Mouse (Mus musculus) neural tube, embryonic 14.5 days (tissue): ENCODE measurements at regions not wholly inside any gene's neighbourhood (a gene's known extent, or its start where the extent isn't known, plus 50 kb on each side); places are given as distances from the start of the nearest gene placed in this dataset.

Experiments used
- ATAC-seq: fragments of 200-750 bp; cut with Nextera tagmentation; 2 replicates; pipeline ENCODE4 v1.8.0; 2017; ENCODE audit warnings: low read depth, mild to moderate bottlenecking, moderate TSS enrichment, moderate library complexity
- H3K27ac ChIP-seq: fragments of 300-500 bp; sonication (generic); 2 replicates; pipeline ENCODE4 v1.5.1; 2014; ENCODE audit warnings: low read depth, mild to moderate bottlenecking, control low read depth, low read length, moderate library complexity, mixed read lengths
- H3K27me3 ChIP-seq: fragments of 300-500 bp; sonication (generic); 2 replicates; pipeline ENCODE4 v1.6.1; 2014; ENCODE audit warnings: low read length; ENCODE audit not compliant: control insufficient read depth, insufficient read depth
- H3K36me3 ChIP-seq: fragments of 300-500 bp; sonication (generic); 2 replicates; pipeline ENCODE4 v1.6.1; 2014; ENCODE audit warnings: low read length, mixed read lengths; ENCODE audit not compliant: control insufficient read depth, insufficient read depth
- H3K4me1 ChIP-seq: fragments of 300-500 bp; sonication (generic); 2 replicates; pipeline ENCODE4 v1.6.1; 2014; ENCODE audit warnings: low read length; ENCODE audit not compliant: control insufficient read depth, insufficient read depth
- H3K4me2 ChIP-seq: fragments of 300-500 bp; sonication (generic); 2 replicates; pipeline ENCODE4 v1.6.1; 2014; ENCODE audit warnings: mild to moderate bottlenecking, low read depth, low read length, control low read depth
- H3K4me3 ChIP-seq: fragments of 300-500 bp; sonication (generic); 2 replicates; pipeline ENCODE4 v1.5.1; 2014; ENCODE audit warnings: low read depth, low read length, control low read depth, mixed read lengths
- H3K9ac ChIP-seq: fragments of 300-500 bp; sonication (generic); replicated peaks from 2 replicates; pipeline ENCODE4 v1.6.1; 2014; ENCODE audit warnings: low read depth, mild to moderate bottlenecking, control low read depth, low read length, mixed read lengths
- H3K9me3 ChIP-seq: fragments of 300-500 bp; sonication (generic); 2 replicates; pipeline ENCODE4 v1.6.1; 2016; ENCODE audit warnings: low read length; ENCODE audit not compliant: control insufficient read depth
- WGBS: fragments of 180-500 bp; shearing (Covaris S2); extraction: QIAGEN DNeasy Blood & Tissue Kit; methylation state at CpG from one replicate; pipeline ENCODE4 v1.1.7; 2014; 5-methylcytosine and 5-hydroxymethylcytosine counted together

DNA sequence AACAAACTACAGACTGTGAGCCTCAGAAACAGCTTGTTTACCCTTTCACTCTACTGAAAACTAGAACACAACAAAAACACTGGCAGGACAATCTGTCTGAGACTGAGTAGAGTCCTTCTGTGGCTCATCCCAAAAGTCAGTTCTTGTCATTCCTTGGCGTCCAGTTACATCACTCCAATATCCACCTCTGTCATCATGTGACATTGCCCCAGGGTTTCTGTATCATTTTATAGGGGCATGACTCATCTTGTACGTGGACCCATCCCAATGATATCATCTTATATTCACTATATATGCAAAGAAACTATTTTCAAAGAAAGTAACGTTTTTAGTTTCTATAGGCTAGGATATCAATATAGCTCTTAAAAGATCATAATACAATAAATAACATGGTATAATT, 152.3 kb downstream of the Dkk2 start:
- no peak overlapping the region for H3K4me3 ChIP-seq
- ATAC-seq: no peak
- no peak overlapping the region for H3K27ac ChIP-seq
- no peaks in the 10 kb centered on the region for H3K36me3 ChIP-seq
- no peaks in the 10 kb centered on the region for H3K4me1 ChIP-seq
- no peaks in the 10 kb centered on the region for H3K27me3 ChIP-seq
- H3K9me3 ChIP-seq: no peaks in the 10 kb centered on the region
- H3K4me2 ChIP-seq: no peak overlapping the region
- no peak overlapping the region for H3K9ac ChIP-seq
- WGBS: 86% methylated on average over 3 of the region's 3 CpGs

DNA sequence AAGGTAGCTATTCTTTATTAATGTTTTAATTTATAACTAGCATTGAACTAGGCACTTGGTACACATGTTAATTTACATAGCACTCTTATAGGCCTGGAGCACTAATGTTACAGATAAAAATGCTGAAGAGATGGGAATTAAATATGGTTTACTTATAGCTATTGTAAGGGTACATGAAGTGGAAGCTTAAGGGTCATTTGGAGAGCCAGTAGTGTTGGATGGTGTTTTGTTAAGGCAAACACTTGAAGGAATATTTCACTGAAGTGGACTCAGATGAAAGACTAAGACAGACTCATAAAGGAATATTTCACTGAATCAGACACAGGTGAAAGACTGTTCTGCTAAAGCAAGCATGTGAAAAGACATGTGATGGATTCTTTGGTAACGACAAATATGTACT, 172.7 kb downstream of the Dkk2 start:
- Histone ChIP-seq H3K4me1 (no peaks in the 10 kb centered on the region), H3K4me2 (no peak overlapping the region), H3K27me3 (no peaks in the 10 kb centered on the region), H3K36me3 (no peaks in the 10 kb centered on the region), H3K27ac (no peak overlapping the region), H3K4me3 (no peak overlapping the region), H3K9ac (no peak overlapping the region), H3K9me3 (no peaks in the 10 kb centered on the region)
- 78% methylated on average over 1 of the region's 1 CpGs for WGBS
- ATAC-seq: no peak

DNA sequence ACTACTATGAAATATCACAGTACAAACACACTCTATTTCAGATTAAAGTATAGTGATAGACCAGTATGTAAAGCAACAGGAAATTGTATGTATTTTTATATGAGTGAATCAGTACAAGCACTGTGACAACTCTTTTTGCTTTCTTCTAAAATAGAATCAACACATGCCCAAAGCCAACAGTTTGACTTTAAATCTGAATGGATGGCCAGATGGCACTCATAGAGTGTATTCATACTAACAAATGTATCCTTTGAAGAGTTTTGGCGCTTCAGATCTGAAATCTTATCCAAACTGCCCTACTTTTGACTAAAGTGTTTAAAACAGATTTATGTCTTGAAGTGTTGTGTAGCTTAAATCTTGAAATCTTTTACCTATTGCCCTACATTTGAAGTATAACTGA, 184.5 kb downstream of the Dkk2 start:
- H3K9ac ChIP-seq: no peak overlapping the region
- H3K4me2 ChIP-seq: no peak overlapping the region
- no peaks in the 10 kb centered on the region for H3K9me3 ChIP-seq
- 87% methylated on average over 1 of the region's 1 CpGs for WGBS
- H3K36me3 ChIP-seq: no peaks in the 10 kb centered on the region
- no peaks in the 10 kb centered on the region for H3K27me3 ChIP-seq
- ATAC-seq: no peak
- no peaks in the 10 kb centered on the region for H3K4me1 ChIP-seq
- no peak overlapping the region for H3K4me3 ChIP-seq
- H3K27ac ChIP-seq: no peak overlapping the region

DNA sequence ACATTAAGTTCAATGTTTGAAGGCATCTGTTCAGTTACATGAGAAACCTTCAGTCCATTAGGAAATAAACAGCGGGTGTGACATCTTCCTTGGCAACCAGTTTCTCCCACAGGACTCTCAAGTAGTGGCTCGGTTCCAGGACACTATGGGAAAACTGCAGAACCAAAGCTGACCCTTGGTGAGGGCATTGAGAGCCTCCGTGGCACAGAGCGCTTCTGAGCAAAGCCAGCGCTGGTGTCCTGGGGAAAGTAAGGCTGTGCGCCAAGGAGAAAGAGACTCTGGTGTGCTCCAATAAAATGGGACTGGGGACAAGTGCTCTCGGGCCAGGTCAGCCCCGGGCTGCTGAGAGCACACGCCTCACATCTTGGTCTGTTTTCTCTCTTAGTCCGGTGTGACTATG, 189.7 kb downstream of the Dkk2 start:
- 81% methylated on average over 10 of the region's 10 CpGs for WGBS
- H3K27ac ChIP-seq: no peak overlapping the region
- no peak for ATAC-seq

DNA sequence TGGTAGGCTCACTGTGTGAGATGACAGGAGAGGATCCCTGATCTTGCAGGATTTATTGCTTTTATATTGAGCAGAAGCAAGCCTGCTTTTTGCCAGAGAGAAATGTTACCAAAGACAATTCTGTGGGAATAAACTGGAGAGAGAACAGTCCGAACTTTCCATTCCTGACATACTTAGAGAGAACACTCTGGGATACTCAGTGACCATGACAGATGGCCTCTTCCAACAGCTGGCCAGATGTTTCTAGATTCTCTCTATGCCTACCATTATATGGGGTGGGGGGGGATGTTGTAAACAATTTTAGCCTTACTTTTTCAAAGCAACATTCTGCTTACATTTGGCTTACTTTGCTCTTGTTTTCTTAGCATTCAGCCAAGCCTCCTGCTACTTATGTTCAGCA, 192.7 kb downstream of the Dkk2 start:
- Histone ChIP-seq H3K36me3 (no peaks in the 10 kb centered on the region), H3K9ac (no peak overlapping the region), H3K4me3 (no peak overlapping the region), H3K27me3 (no peaks in the 10 kb centered on the region), H3K9me3 (no peaks in the 10 kb centered on the region), H3K27ac (no peak overlapping the region), H3K4me2 (no peak overlapping the region), H3K4me1 (no peaks in the 10 kb centered on the region)
- ATAC-seq: no peak
- WGBS: 77% methylated on average over 1 of the region's 1 CpGs

More for the DNA sequence above, 189.7 kb downstream of the Dkk2 start:
- no peaks in the 10 kb centered on the region for H3K4me1 ChIP-seq
- H3K27me3 ChIP-seq: no peaks in the 10 kb centered on the region
- no peak overlapping the region for H3K9ac ChIP-seq
- H3K4me3 ChIP-seq: no peak overlapping the region
- H3K36me3 ChIP-seq: no peaks in the 10 kb centered on the region
- H3K4me2 ChIP-seq: no peak overlapping the region
- H3K9me3 ChIP-seq: no peaks in the 10 kb centered on the region

DNA sequence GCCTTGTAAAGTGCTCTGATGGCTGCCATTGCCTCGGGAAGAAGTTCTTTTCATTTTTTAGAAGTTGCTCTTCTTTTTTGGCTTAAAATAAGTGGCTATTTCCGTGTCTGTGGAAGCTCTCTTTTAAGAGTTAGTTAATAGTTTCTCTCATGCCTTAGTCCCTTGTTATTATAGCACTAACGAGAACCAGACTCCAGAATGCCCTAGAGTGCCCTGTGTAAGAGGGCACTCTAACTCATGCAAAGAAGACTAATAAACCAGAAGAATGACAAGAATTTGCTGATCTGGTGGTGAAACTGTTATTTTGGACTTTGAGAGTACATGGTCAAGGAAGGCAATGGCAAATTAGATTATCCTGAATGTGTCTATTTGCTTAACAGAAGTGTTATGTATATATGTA, 202.6 kb downstream of the Dkk2 start:
- WGBS: 82% methylated on average over 3 of the region's 3 CpGs
- H3K4me1 ChIP-seq: no peaks in the 10 kb centered on the region
- ATAC-seq: no peak

DNA sequence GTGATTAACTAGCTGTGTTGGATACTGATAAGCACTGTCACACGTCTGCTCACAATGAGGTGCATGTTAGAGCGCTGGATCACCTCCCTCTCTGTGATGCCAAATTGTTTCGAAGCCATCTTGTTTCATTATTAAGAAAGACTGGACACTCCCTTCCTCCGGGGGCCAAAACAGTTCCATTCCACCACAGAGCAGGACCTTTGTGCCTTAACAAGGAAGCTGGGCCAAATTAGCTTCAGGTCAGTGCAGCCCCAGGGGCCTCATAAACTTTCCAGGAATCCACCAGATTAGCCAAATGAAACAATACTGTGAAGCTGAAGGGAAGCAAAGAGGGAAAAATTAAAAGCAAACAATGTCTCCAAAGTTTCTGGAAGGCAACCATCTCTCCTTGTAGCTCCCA, 241.9 kb downstream of the Dkk2 start:
- Histone ChIP-seq H3K9me3 (no peaks in the 10 kb centered on the region), H3K4me2 (no peak overlapping the region), H3K27me3 (no peaks in the 10 kb centered on the region), H3K36me3 (no peaks in the 10 kb centered on the region), H3K27ac (no peak overlapping the region), H3K9ac (no peak overlapping the region), H3K4me3 (no peak overlapping the region), H3K4me1 (no peaks in the 10 kb centered on the region)
- ATAC-seq: no peak
- 78% methylated on average over 4 of the region's 4 CpGs for WGBS

More for the DNA sequence above, 202.6 kb downstream of the Dkk2 start:
- Histone ChIP-seq H3K36me3 (no peaks in the 10 kb centered on the region), H3K9ac (no peak overlapping the region), H3K27me3 (no peaks in the 10 kb centered on the region), H3K27ac (no peak overlapping the region), H3K4me2 (no peak overlapping the region), H3K9me3 (no peaks in the 10 kb centered on the region), H3K4me3 (no peak overlapping the region)

DNA sequence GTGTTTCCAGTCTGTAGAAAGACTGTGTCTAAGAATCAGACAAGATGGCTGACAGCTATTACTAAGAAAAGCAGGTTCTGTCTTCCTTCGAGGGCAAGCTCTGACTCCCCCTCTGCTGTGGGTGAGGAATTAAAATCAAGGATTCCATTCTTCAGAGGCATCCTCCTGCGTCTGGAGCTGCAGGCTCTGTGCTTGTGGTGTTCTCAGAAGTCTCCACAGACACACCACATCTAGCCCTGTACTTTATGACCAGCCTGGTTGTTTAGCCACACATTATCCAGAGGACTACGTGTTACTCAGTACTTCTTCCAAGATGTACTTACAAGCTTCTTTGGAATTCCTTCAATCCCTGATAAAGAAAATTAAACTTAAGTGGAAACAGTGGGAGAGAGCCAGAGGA, 258.5 kb downstream of the Dkk2 start:
- Histone ChIP-seq H3K27me3 (no peaks in the 10 kb centered on the region), H3K9ac (no peak overlapping the region), H3K4me1 (no peaks in the 10 kb centered on the region), H3K36me3 (no peaks in the 10 kb centered on the region), H3K9me3 (no peaks in the 10 kb centered on the region), H3K4me3 (no peak overlapping the region), H3K4me2 (no peak overlapping the region), H3K27ac (no peak overlapping the region)
- no peak for ATAC-seq
- 63% methylated on average over 3 of the region's 3 CpGs for WGBS

DNA sequence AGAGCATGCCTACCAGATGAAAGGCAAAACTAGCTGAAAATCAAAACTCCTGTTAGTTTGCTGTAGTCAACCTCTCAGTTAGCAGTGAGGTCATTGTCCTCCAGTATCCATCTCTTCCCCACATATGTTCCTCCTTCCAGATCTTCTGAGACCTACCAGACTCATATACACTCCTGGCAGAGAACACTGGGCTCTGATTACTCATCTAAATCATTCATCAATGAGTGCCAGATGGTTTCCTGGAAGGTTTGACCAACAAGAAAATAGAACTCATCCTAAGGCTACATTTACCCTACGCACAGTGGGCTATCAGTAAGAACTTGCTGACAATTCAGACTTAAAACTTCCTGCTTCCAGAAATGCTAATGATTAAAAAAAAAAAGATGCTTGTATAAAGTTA, 260.8 kb downstream of the Dkk2 start:
- 95% methylated on average over 1 of the region's 1 CpGs for WGBS
- no peak for ATAC-seq

DNA sequence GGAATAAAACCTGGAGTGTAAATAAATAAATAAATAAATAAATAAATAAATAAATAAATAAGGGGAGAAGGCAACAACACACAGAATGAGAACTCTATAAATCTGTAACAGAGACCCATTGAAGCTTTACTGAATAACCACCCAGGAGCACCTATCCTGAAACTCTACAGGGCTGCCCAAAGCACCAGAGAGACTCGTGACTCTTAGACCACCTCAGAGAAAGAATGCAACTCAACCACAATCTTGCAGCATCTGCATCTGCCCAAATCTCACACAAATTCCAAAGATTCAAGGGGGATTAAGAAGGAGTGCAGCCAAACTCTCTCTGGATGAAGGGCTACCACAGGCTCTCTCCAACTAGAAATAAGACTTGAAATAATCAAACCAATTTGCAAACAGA, 264.5 kb downstream of the Dkk2 start:
- H3K4me1 ChIP-seq: no peaks in the 10 kb centered on the region
- H3K4me2 ChIP-seq: no peak overlapping the region
- 73% methylated on average over 1 of the region's 1 CpGs for WGBS
- no peak overlapping the region for H3K4me3 ChIP-seq
- no peak for ATAC-seq
- no peaks in the 10 kb centered on the region for H3K9me3 ChIP-seq
- H3K27ac ChIP-seq: no peak overlapping the region
- H3K9ac ChIP-seq: no peak overlapping the region
- H3K27me3 ChIP-seq: no peaks in the 10 kb centered on the region
- no peaks in the 10 kb centered on the region for H3K36me3 ChIP-seq

More for the DNA sequence above, 260.8 kb downstream of the Dkk2 start:
- no peak overlapping the region for H3K27ac ChIP-seq
- no peaks in the 10 kb centered on the region for H3K4me1 ChIP-seq
- H3K4me2 ChIP-seq: no peak overlapping the region
- H3K4me3 ChIP-seq: no peak overlapping the region
- no peaks in the 10 kb centered on the region for H3K36me3 ChIP-seq
- no peak overlapping the region for H3K9ac ChIP-seq
- no peaks in the 10 kb centered on the region for H3K27me3 ChIP-seq
- H3K9me3 ChIP-seq: no peaks in the 10 kb centered on the region
